Mouse (Mus musculus): Measurements from ENCODE around the gene Elmod1. TPM values are rescaled to one million over a fixed set of nuclear protein-coding genes. Genes with fewer than 3 reads are reported as not detected.

The Elmod1 gene
- polyA plus RNA-seq (2012; ENCODE audit: low replicate concordance): 0.12 TPM in 1 of 2 replicates, not detected in the other

DNA sequence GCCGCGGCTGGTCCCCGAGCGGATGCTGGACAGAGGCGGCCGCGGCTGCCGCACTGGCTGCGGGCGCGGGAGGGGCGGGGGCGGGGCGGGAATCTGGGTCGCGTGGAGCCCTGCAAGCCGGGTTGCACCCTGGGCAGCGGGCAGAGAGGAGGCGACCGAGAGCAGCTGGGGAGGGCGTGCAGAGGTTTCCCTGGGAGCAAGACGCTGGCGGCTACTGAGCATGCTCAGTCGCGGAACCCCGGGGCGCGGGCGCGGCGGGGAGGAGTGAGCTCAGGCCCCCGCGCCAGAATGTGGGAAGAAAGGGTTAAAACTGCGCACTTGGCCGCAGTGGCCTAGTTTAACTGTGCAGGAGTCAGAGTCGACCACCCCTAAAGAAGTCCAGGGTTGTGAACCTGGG lies at the start of gene Elmod1:
Gene Elmod1, minus strand, starts transcription at position 180 of the 397 bp plus-strand sequence.

Other genes with a start within 250 kb of the Elmod1 start
- 0.30 and 0.41 TPM in 2 replicates for gene Slc35f2, start 203.8 kb downstream of the Elmod1 start, polyA plus RNA-seq (2012; ENCODE audit: low replicate concordance)
- not detected in 2 replicates for gene Sln, start 125.1 kb downstream of the Elmod1 start, polyA plus RNA-seq (2012; ENCODE audit: low replicate concordance)
- gene Tnfaip8l3, start 93.1 kb upstream of the Elmod1 start, polyA plus RNA-seq (2012; ENCODE audit: low replicate concordance): not detected in 2 replicates